Mouse (Mus musculus) c-Kit-positive CD71-negative TER-119-negative erythroid progenitor cells, embryonic 14.5 days (primary cell): ENCODE results near the gene Snrpb2.

ENCODE experiments used
- DNase-seq: peaks from one replicate; pipeline ENCODE4 v3.0.0-alpha.2; 2013; ENCODE audit warnings: low read depth

The Snrpb2 gene

GRCm38 (mm10) chr2:143062812-143063792, at the start of gene Snrpb2:
Snrpb2 (plus strand) TSS chr2:143063039.
- peak; percentile 68 for DNase-seq

GRCm38 (mm10) chr2:143013057-143013456, 49.8 kb upstream of the Snrpb2 start:
- DNase-seq = no peak

GRCm38 (mm10) chr2:143018084-143018483, 44.8 kb upstream of the Snrpb2 start:
- DNase-seq = no peak

GRCm38 (mm10) chr2:143018591-143019130, 44.2 kb upstream of the Snrpb2 start:
- DNase-seq = no peak

GRCm38 (mm10) chr2:143019727-143020126, 43.1 kb upstream of the Snrpb2 start:
- DNase-seq = no peak

GRCm38 (mm10) chr2:143023331-143023730, 39.5 kb upstream of the Snrpb2 start:
- DNase-seq = no peak

- DNase-seq = no peak
Measured at GRCm38 (mm10) chr2:143024226-143024625, 38.6 kb upstream of the Snrpb2 start.

GRCm38 (mm10) chr2:143031283-143031682, 31.6 kb upstream of the Snrpb2 start:
- DNase-seq = no peak

GRCm38 (mm10) chr2:143032378-143033255, 30.2 kb upstream of the Snrpb2 start:
- no peak for DNase-seq

- no peak for DNase-seq
Measured at GRCm38 (mm10) chr2:143034350-143035085, 28.3 kb upstream of the Snrpb2 start.

- no peak for DNase-seq
Measured at GRCm38 (mm10) chr2:143035086-143035593, 27.7 kb upstream of the Snrpb2 start.

GRCm38 (mm10) chr2:143041596-143041995, 21.2 kb upstream of the Snrpb2 start:
- no peak for DNase-seq

GRCm38 (mm10) chr2:143055251-143055650, 7.6 kb upstream of the Snrpb2 start:
- DNase-seq = no peak

- DNase-seq = no peak
Measured at GRCm38 (mm10) chr2:143056736-143057135, 6.1 kb upstream of the Snrpb2 start.

- DNase-seq = no peak
Measured at GRCm38 (mm10) chr2:143062432-143062811, 417 bp upstream of the Snrpb2 start.

- DNase-seq = no peak
Measured at GRCm38 (mm10) chr2:143065914-143066313, 3.1 kb downstream of the Snrpb2 start.

- no peak for DNase-seq
Measured at GRCm38 (mm10) chr2:143078198-143078851, 15.5 kb downstream of the Snrpb2 start, which contains the start of gene Otor. Otor (plus strand) TSS chr2:143078473.

- DNase-seq = no peak
Measured at GRCm38 (mm10) chr2:143081693-143082092, 18.9 kb downstream of the Snrpb2 start.

GRCm38 (mm10) chr2:143084852-143085397, 22.1 kb downstream of the Snrpb2 start:
- no peak for DNase-seq

- no peak for DNase-seq
Measured at GRCm38 (mm10) chr2:143089866-143090265, 27.0 kb downstream of the Snrpb2 start.
